Mouse (Mus musculus): ENCODE data around the gene Islr. TPM values are rescaled to one million over a fixed set of nuclear protein-coding genes. Genes with fewer than 3 reads are reported as not detected.

Gene Islr
- total and polyA plus RNA-seq, 2 experiments from 2014 or later = 32.5 to 68.8 TPM

DNA sequence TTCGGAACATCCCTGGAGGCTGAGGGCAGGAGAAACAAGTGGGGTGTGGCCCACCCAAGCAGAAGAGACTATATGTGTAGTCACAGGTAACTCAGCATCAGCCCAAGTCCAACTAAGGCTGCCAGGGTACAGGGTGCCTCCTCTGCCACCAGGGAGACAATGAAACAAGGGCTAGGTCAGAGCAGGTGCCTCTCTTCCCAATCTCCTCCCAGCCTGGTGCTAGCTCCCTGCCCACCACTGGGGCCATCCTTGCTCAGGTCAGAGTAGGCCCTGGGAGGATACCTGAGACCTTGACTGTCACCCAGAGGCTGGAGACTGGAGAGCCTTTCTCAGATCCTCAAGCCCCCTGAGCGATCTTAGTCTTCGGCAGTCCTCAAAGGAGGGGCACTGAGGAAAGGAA lies 41.9 kb downstream of the Islr start:
- Histone ChIP-seq H3K9ac (replicated peaks; ENCODE audit: low read length, poor library complexity, severe bottlenecking) (no peak overlapping the region), H3K27me3 (ENCODE audit: insufficient read depth, low read length) (no peaks in the 10 kb centered on the region), H3K9me3 (ENCODE audit: low read length) (no peaks in the 10 kb centered on the region), H3K4me3 (ENCODE audit: low read depth, low read length) (no peak overlapping the region), H3K4me1 (ENCODE audit: insufficient read depth, low read length) (no peaks in the 10 kb centered on the region), H3K27ac (ENCODE audit: low read depth, low read length) (no peak overlapping the region), H3K4me2 (ENCODE audit: low read depth, low read length, poor library complexity, severe bottlenecking) (no peak overlapping the region), H3K36me3 (ENCODE audit: insufficient read depth, low read length) (no peaks in the 10 kb centered on the region)
- TF ChIP-seq CTCF (IDR thresholded peaks at IDR 0.05) = no peak
- no peak for ATAC-seq (ENCODE audit: low FRiP score)
- WGBS = 86% methylated on average over 3 of the region's 3 CpGs
- DNase-seq (ENCODE audit: low spot score) = no peak

DNA sequence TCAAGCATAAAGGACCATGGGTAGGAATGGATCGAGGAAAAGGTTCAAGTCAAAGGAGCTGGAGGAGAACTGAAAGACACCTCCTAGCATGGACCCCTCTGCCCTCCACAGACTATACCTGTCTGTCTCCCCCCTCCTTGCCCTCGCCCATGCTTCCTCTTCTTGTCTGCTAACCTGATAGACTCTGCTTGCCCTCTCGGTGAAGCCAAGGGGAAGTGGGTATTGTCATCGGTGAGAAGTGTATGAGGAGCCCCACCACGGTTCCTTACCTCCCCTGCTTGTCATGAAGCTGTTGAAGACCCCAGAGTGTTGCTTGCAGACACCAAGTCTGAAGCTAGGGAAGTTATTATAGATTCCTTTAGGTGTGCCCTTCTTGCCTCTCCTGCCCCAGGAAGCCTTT lies 43.8 kb downstream of the Islr start:
- no peaks in the 10 kb centered on the region for H3K36me3 ChIP-seq (ENCODE audit: insufficient read depth, low read length)
- WGBS = 77% methylated on average over 5 of the region's 5 CpGs
- ATAC-seq (ENCODE audit: low FRiP score) (no peak), DNase-seq (ENCODE audit: low spot score) (no peak)
- H3K4me2 ChIP-seq (ENCODE audit: low read depth, low read length, poor library complexity, severe bottlenecking) = no peak overlapping the region
- no peaks in the 10 kb centered on the region for H3K9me3 ChIP-seq (ENCODE audit: low read length)
- no peak overlapping the region for H3K9ac ChIP-seq (replicated peaks; ENCODE audit: low read length, poor library complexity, severe bottlenecking)
- H3K4me1 ChIP-seq (ENCODE audit: insufficient read depth, low read length) = no peaks in the 10 kb centered on the region; the same call in 1 of the 2 replicates
- TF ChIP-seq CTCF (IDR thresholded peaks at IDR 0.05) = no peak
- H3K27ac ChIP-seq (ENCODE audit: low read depth, low read length) = no peak overlapping the region
- no peak overlapping the region for H3K4me3 ChIP-seq (ENCODE audit: low read depth, low read length)
- H3K27me3 ChIP-seq (ENCODE audit: insufficient read depth, low read length) = no peaks in the 10 kb centered on the region

DNA sequence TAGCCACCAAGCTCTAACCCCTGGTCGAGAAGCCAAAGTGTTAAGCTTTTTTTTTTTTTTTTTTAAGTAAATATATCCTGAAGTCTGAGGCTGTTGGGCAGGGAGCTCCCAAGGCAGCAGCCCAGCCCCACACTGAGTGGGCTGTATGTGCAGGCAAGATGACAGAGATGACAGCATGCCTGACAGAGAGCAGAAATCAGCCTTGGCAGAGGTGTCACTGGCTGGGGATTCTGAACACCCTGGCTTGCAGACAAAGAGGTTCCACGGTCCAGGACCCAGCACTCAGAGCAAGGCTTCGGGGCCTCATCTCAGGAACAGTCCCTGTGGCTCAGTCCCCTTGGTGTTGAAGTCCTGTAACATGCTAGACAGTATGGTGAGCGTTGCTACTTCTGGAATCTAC lies 44.3 kb downstream of the Islr start:
- Histone ChIP-seq H3K27me3 (ENCODE audit: insufficient read depth, low read length) (no peaks in the 10 kb centered on the region), H3K4me1 (ENCODE audit: insufficient read depth, low read length) (no peaks in the 10 kb centered on the region; the same call in 1 of the 2 replicates), H3K4me2 (ENCODE audit: low read depth, low read length, poor library complexity, severe bottlenecking) (no peak overlapping the region), H3K4me3 (ENCODE audit: low read depth, low read length) (no peak overlapping the region), H3K36me3 (ENCODE audit: insufficient read depth, low read length) (no peaks in the 10 kb centered on the region), H3K9ac (replicated peaks; ENCODE audit: low read length, poor library complexity, severe bottlenecking) (no peak overlapping the region), H3K9me3 (ENCODE audit: low read length) (no peaks in the 10 kb centered on the region), H3K27ac (ENCODE audit: low read depth, low read length) (no peak overlapping the region)
- no peak for ATAC-seq (ENCODE audit: low FRiP score)
- WGBS = 67% methylated on average over 4 of the region's 4 CpGs
- DNase-seq (ENCODE audit: low spot score) = no peak
- TF ChIP-seq CTCF (IDR thresholded peaks at IDR 0.05) = no peak

DNA sequence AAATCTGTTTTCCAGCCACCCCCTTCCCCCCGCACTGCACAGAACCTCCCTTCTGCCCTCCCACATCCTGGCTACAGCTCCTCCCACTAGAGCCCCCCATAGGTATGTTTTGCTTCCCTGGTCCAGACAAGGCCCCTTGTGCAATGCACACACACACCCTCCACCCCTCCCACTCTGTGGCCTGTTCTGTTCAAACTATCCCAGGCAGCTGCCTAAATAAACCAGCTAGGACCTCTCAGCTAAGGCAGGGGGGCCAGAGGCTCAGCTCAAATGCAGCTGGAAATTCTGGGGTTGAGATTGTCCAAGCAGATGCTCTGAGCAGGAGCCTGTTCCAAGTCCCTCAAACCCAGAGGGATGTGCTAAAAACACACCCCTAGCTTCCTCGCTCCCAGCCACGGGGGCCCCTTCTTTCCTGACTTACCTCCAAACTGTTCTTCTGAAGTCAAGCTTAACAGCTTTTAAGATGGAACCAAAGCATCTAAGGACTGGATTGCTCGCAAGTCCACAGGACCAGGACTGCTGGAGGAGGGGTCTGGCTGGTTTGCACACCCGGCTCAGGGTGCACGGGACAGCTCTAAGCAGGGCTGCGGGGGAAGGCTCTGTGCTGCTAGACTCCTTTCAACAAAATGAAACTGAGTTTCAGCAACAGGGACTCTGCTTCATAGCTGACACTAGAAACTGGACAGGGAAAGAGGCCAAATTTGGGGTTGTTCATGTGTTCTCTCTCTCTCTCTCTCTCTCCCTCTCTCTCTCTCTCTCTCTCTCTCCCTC lies 45.4 kb downstream of the Islr start:
- Histone ChIP-seq H3K9ac (replicated peaks; ENCODE audit: low read length, poor library complexity, severe bottlenecking) (no peak overlapping the region), H3K4me1 (ENCODE audit: insufficient read depth, low read length) (no peaks in the 10 kb centered on the region; the same call in 1 of the 2 replicates), H3K4me3 (ENCODE audit: low read depth, low read length) (no peak overlapping the region), H3K27me3 (ENCODE audit: insufficient read depth, low read length) (no peaks in the 10 kb centered on the region), H3K9me3 (ENCODE audit: low read length) (no peaks in the 10 kb centered on the region), H3K36me3 (ENCODE audit: insufficient read depth, low read length) (no peaks in the 10 kb centered on the region), H3K4me2 (ENCODE audit: low read depth, low read length, poor library complexity, severe bottlenecking) (peak overlapping the region; percentile 6; the same call in 1 of the 2 replicates), H3K27ac (ENCODE audit: low read depth, low read length) (no peak overlapping the region)
- DNase-seq (ENCODE audit: low spot score) (peak; percentile 55), ATAC-seq (ENCODE audit: low FRiP score) (no peak)
- no peak for TF ChIP-seq CTCF (IDR thresholded peaks at IDR 0.05)
- WGBS = 47% methylated on average over 7 of the region's 7 CpGs

DNA sequence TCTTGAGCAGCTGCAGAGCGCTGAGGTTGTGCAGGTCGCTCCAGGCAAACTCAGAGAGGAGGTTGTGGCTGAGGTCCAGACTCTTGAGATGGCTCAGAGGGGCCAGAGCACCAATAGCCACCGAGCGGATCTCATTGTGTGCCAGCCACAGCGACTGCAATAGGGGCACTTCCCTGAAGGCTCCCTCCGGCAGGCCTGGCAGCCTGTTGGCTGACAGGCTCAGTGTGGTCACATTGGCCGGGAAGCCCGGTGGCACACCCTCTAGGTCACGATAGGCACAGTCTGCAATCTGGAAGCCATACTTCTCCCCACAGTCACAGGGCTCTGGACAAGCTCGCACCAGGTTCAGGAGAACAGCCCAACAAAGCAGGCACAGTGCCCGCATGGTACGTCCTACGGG lies 46.3 kb downstream of the Islr start:
- H3K4me2 ChIP-seq (ENCODE audit: low read depth, low read length, poor library complexity, severe bottlenecking) = no peak overlapping the region
- DNase-seq (ENCODE audit: low spot score) (peak; percentile 42), ATAC-seq (ENCODE audit: low FRiP score) (no peak)
- no peak for TF ChIP-seq CTCF (IDR thresholded peaks at IDR 0.05)
- H3K9ac ChIP-seq (replicated peaks; ENCODE audit: low read length, poor library complexity, severe bottlenecking) = no peak overlapping the region
- H3K27ac ChIP-seq (ENCODE audit: low read depth, low read length) = no peak overlapping the region
- 83% methylated on average over 13 of the region's 13 CpGs for WGBS
- H3K4me1 ChIP-seq (ENCODE audit: insufficient read depth, low read length) = no peaks in the 10 kb centered on the region; the same call in 1 of the 2 replicates
- H3K9me3 ChIP-seq (ENCODE audit: low read length) = no peaks in the 10 kb centered on the region
- no peak overlapping the region for H3K4me3 ChIP-seq (ENCODE audit: low read depth, low read length)
- H3K27me3 ChIP-seq (ENCODE audit: insufficient read depth, low read length) = no peaks in the 10 kb centered on the region
- H3K36me3 ChIP-seq (ENCODE audit: insufficient read depth, low read length) = no peaks in the 10 kb centered on the region

DNA sequence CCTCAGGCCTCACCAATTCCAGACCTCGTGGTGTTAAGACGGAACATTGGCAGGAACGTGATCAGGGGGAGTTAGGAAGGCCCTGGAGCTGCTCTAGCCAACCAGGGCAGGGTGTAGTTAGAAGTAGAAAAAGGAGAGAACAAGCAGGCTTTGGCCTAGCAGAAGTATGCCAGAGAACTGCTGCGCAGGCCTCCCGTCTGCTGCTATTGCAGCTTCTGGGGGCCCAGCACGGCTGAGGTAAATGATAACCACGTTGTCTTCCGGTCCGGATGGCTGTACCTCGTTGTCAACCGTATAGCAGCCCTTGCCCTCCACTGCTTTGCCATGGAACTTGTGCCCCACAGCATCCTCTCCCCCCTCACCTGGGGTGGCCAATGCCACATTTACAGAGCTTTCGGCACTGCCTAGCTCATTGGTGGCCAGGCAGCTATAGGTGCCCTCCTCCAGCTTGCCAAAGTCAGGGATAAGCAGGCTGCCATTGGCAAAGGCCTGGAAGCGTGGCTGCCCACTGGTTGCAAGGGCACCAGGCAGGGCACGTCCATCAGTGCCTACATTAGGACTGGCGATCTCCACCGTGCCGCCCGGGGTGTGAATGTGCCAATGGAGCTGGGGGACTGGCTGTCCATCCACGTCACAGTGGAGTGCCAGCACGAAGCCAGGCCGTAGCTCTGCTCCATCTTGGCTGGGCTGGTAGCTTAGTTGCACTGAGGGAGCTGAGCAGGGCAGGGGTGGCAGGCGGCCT lies 47.1 kb downstream of the Islr start:
- H3K9me3 ChIP-seq (ENCODE audit: low read length) = no peaks in the 10 kb centered on the region
- no peak overlapping the region for H3K4me2 ChIP-seq (ENCODE audit: low read depth, low read length, poor library complexity, severe bottlenecking)
- no peaks in the 10 kb centered on the region for H3K27me3 ChIP-seq (ENCODE audit: insufficient read depth, low read length)
- no peak for ATAC-seq (ENCODE audit: low FRiP score)
- 88% methylated on average over 22 of the region's 22 CpGs for WGBS
- no peak overlapping the region for H3K4me3 ChIP-seq (ENCODE audit: low read depth, low read length)
- H3K27ac ChIP-seq (ENCODE audit: low read depth, low read length) = no peak overlapping the region
- no peak for DNase-seq (ENCODE audit: low spot score)
- no peaks in the 10 kb centered on the region; the same call in 1 of the 2 replicates for H3K4me1 ChIP-seq (ENCODE audit: insufficient read depth, low read length)
- TF ChIP-seq CTCF (IDR thresholded peaks at IDR 0.05) = no peak
- H3K9ac ChIP-seq (replicated peaks; ENCODE audit: low read length, poor library complexity, severe bottlenecking) = no peak overlapping the region
- H3K36me3 ChIP-seq (ENCODE audit: insufficient read depth, low read length) = no peaks in the 10 kb centered on the region
